Mouse (Mus musculus) testis, adult 2 months (tissue): ENCODE measurements at regions not wholly inside any gene's neighbourhood (a gene's known extent, or its start where the extent isn't known, plus 50 kb on each side); places are given as distances from the start of the nearest gene placed in this dataset.

Experiments used
- H3K27ac ChIP-seq: fragments of 200-500 bp; 2 replicates; pipeline ENCODE4 v1.5.1; 2012; ENCODE audit warnings: low read depth, low read length; ENCODE audit not compliant: control insufficient read depth, insufficient read depth
- H3K27me3 ChIP-seq: fragments of 200-500 bp; 2 replicates; pipeline ENCODE4 v1.6.1; 2012; ENCODE audit warnings: mild to moderate bottlenecking, low read length, moderate library complexity; ENCODE audit not compliant: control insufficient read depth, insufficient read depth
- H3K36me3 ChIP-seq: fragments of 200-500 bp; 2 replicates; pipeline ENCODE4 v1.6.1; 2012; ENCODE audit warnings: mild to moderate bottlenecking, low read length; ENCODE audit not compliant: control insufficient read depth, insufficient read depth
- H3K4me1 ChIP-seq: fragments of 200-500 bp; 2 replicates; pipeline ENCODE4 v1.6.1; 2012; ENCODE audit warnings: low read length; ENCODE audit not compliant: control insufficient read depth, insufficient read depth
- H3K4me3 ChIP-seq: fragments of 200-500 bp; 2 replicates; pipeline ENCODE4 v1.5.1; 2012; ENCODE audit warnings: low read depth, mild to moderate bottlenecking, low read length, moderate library complexity, mixed read lengths; ENCODE audit not compliant: control insufficient read depth
- CTCF ChIP-seq: fragments of 200-500 bp; IDR thresholded peaks from 2 replicates; pipeline ENCODE4 v1.5.1; 2012; ENCODE audit warnings: low read depth, mild to moderate bottlenecking, inconsistent platforms, low read length, moderate library complexity; ENCODE audit not compliant: control insufficient read depth, insufficient read depth, insufficient replicate concordance
- POLR2A ChIP-seq: fragments of 200-500 bp; IDR thresholded peaks from 2 replicates; pipeline ENCODE4 v1.6.1; 2012; ENCODE audit warnings: low read depth, mild to moderate bottlenecking, inconsistent platforms, low read length, moderate library complexity; ENCODE audit not compliant: control insufficient read depth

DNA sequence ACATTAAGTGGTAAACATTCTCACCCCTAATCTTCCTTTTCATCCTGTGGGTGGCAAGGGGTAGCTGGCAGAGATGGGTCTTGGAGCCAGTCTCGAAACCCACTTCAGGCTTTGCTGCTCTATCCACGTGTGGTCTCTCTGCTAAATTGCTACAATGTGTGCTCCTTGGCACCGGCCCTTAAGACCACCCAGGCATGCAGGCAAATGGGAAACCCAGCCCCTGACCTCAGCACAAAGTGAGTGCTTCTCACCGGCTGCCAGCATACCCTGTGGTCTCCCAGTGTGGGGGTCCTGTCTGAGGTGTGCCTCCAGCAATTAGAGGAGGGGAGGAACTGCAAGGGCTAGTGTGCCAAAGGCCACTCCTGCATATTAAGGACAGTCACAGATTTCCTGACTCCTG lies 238.5 kb upstream of the Gm21798 start:
- H3K27ac ChIP-seq: no peak overlapping the region

GRCm38 (mm10) chr15:64580481-64580880 lies 237.0 kb upstream of the Gm21798 start:
- TF ChIP-seq POLR2A (no peak), CTCF (no peak)
- no peaks in the 10 kb centered on the region for H3K4me1 ChIP-seq
- H3K27ac ChIP-seq: no peak overlapping the region
- H3K27me3 ChIP-seq: no peaks in the 10 kb centered on the region
- H3K36me3 ChIP-seq: no peaks in the 10 kb centered on the region
- H3K4me3 ChIP-seq: no peak overlapping the region

More for the DNA sequence above, 238.5 kb upstream of the Gm21798 start:
- TF ChIP-seq POLR2A (no peak), CTCF (no peak)
- Histone ChIP-seq H3K4me3 (no peak overlapping the region), H3K4me1 (no peaks in the 10 kb centered on the region), H3K27me3 (no peaks in the 10 kb centered on the region), H3K36me3 (no peaks in the 10 kb centered on the region)

GRCm38 (mm10) chr15:64581046-64581445 lies 236.4 kb upstream of the Gm21798 start:
- TF ChIP-seq CTCF (no peak), POLR2A (no peak)
- no peaks in the 10 kb centered on the region for H3K27me3 ChIP-seq
- H3K4me1 ChIP-seq: no peaks in the 10 kb centered on the region
- H3K36me3 ChIP-seq: no peaks in the 10 kb centered on the region
- H3K4me3 ChIP-seq: no peak overlapping the region
- no peak overlapping the region for H3K27ac ChIP-seq

- H3K27me3 ChIP-seq: no peaks in the 10 kb centered on the region
- no peaks in the 10 kb centered on the region for H3K36me3 ChIP-seq
- H3K4me3 ChIP-seq: no peak overlapping the region
- H3K4me1 ChIP-seq: no peaks in the 10 kb centered on the region
- no peak overlapping the region for H3K27ac ChIP-seq
- no peak for TF ChIP-seq CTCF
- no peak for TF ChIP-seq POLR2A
Observed at GRCm38 (mm10) chr15:64584129-64584528, 233.4 kb upstream of the Gm21798 start.

GRCm38 (mm10) chr15:64586776-64587175 lies 230.7 kb upstream of the Gm21798 start:
- H3K27ac ChIP-seq: no peak overlapping the region
- H3K36me3 ChIP-seq: no peaks in the 10 kb centered on the region
- TF ChIP-seq POLR2A: no peak
- no peak for TF ChIP-seq CTCF
- no peak overlapping the region for H3K4me3 ChIP-seq
- no peaks in the 10 kb centered on the region for H3K27me3 ChIP-seq
- H3K4me1 ChIP-seq: no peaks in the 10 kb centered on the region

- Histone ChIP-seq H3K27me3 (no peaks in the 10 kb centered on the region), H3K4me3 (no peak overlapping the region), H3K4me1 (no peaks in the 10 kb centered on the region), H3K36me3 (no peaks in the 10 kb centered on the region), H3K27ac (no peak overlapping the region)
- TF ChIP-seq POLR2A (no peak), CTCF (no peak)
Observed at GRCm38 (mm10) chr15:64590092-64590881, 227.2 kb upstream of the Gm21798 start.

- no peak overlapping the region for H3K4me3 ChIP-seq
- H3K27me3 ChIP-seq: no peaks in the 10 kb centered on the region
- no peak overlapping the region for H3K27ac ChIP-seq
- TF ChIP-seq CTCF (no peak), POLR2A (no peak)
- H3K4me1 ChIP-seq: no peaks in the 10 kb centered on the region
- no peaks in the 10 kb centered on the region for H3K36me3 ChIP-seq
Observed at GRCm38 (mm10) chr15:64613503-64613902, 204.0 kb upstream of the Gm21798 start.
